Mouse (Mus musculus): ENCODE data around the gene Pip5k1a. TPM values are rescaled to one million over a fixed set of nuclear protein-coding genes. Genes with fewer than 3 reads are reported as not detected.

Gene Pip5k1a
- total and polyA plus RNA-seq, 3 experiments = 11.8 to 16.8 (median 15.8) TPM

DNA sequence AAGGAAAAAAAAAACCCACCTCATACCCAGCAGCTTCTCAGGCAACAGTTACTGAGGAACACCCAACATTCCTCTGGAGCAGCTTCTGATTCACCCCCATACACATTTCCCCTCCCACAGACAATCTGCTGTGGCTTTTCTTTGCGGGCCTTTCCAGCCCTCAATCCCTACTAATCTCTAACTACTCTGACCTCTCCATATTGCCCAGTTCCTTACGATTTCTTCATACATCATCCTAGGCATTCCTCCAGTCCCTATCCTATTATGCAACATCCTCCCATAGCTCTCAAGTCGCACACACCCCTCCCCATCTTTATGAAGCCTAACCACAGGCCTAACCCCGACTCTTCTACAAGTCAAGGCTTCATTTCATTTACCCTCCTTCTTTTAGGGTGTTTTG, 1.6 kb downstream of the Pip5k1a start:
- Histone ChIP-seq H3K4me1 (ENCODE audit: control insufficient read depth, insufficient read depth, low read length) (peaks cover 2% of the 10 kb centered on the region), H3K4me3 (peak overlapping the region; percentile 82), H3K27me3 (ENCODE audit: control insufficient read depth, insufficient read depth, low read length) (no peaks in the 10 kb centered on the region), H3K27ac (peak overlapping the region; percentile 17; the same call in 1 of the 2 replicates), H3K79me2 (replicated peaks; ENCODE audit: control insufficient read depth, insufficient read depth, low read length) (peaks cover 7% of the 10 kb centered on the region), H3K36me3 (ENCODE audit: control insufficient read depth, insufficient read depth, low read length) (peaks cover 12% of the 10 kb centered on the region; the same call in 1 of the 2 replicates), H3K9ac (ENCODE audit: low read depth, low read length) (peak overlapping the region; percentile 28; the same call in 1 of the 2 replicates)
- DNase-seq = no peak
- 4% methylated on average over 4 of the region's 4 CpGs for WGBS
- TF ChIP-seq CTCF (IDR thresholded peaks at IDR 0.05) (no peak), EP300 (IDR thresholded peaks at IDR 0.05; ENCODE audit: insufficient read depth, low read depth, low read length) (no peak), POLR2A (IDR thresholded peaks at IDR 0.05; ENCODE audit: insufficient read depth, low read depth, low read length) (no peak)
- intact Hi-C loops (cut with DNase I) = no loop called here

DNA sequence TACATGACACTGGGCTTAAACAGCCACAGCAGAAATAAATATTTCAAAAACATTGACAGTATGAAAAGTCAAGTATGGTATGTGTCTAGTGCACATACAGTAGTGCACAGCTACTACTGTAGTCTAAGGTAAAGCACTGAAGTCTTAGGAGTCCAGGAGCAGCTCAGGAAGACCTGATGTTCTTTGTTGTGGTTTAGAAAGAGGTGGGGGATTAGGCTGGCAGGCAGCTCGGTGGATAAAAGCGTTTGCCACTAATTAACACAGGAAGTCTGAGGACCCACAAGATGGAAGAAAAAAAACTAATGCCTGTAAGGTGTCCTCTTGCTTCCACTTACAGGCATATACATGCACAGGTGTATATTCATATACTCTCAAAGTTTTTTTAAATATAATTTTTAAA, 5.9 kb downstream of the Pip5k1a start:
- DNase-seq = no peak
- intact Hi-C loops (cut with DNase I) = no loop called here
- TF ChIP-seq CTCF (IDR thresholded peaks at IDR 0.05) = no peak
- no peak for TF ChIP-seq POLR2A (IDR thresholded peaks at IDR 0.05; ENCODE audit: insufficient read depth, low read depth, low read length)
- no peak for TF ChIP-seq EP300 (IDR thresholded peaks at IDR 0.05; ENCODE audit: insufficient read depth, low read depth, low read length)
- Histone ChIP-seq H3K79me2 (replicated peaks; ENCODE audit: control insufficient read depth, insufficient read depth, low read length) (peaks cover 9% of the 10 kb centered on the region), H3K27me3 (ENCODE audit: control insufficient read depth, insufficient read depth, low read length) (no peaks in the 10 kb centered on the region), H3K9ac (ENCODE audit: low read depth, low read length) (no peak overlapping the region), H3K4me1 (ENCODE audit: control insufficient read depth, insufficient read depth, low read length) (peaks cover 1% of the 10 kb centered on the region), H3K27ac (no peak overlapping the region), H3K4me3 (no peak overlapping the region), H3K36me3 (ENCODE audit: control insufficient read depth, insufficient read depth, low read length) (peaks cover 17% of the 10 kb centered on the region)
- WGBS = 13% methylated on average over 2 of the region's 2 CpGs

DNA sequence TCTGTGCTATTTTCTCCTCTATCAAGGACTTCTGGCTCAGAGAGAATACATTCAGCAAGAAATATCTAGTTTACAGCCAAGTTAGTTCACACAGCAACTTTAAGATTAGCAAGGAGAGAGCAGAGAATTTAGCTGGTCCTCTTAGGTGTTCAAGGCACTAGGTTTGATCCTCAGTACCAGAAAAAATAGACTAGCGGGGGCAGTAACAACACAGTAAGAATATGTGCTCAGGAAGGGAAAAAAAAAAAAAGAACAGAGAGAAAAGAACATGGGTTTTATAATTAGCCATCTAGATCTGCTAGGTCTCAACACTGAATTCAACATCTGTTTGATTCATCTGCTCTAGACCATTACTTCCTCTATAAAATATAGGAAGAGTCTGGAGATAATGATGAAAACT, 18.7 kb downstream of the Pip5k1a start:
- no peak for TF ChIP-seq POLR2A (IDR thresholded peaks at IDR 0.05; ENCODE audit: insufficient read depth, low read depth, low read length)
- no peak for TF ChIP-seq EP300 (IDR thresholded peaks at IDR 0.05; ENCODE audit: insufficient read depth, low read depth, low read length)
- no peak for TF ChIP-seq CTCF (IDR thresholded peaks at IDR 0.05)
- H3K4me3 ChIP-seq = no peak overlapping the region
- no peaks in the 10 kb centered on the region for H3K36me3 ChIP-seq (ENCODE audit: control insufficient read depth, insufficient read depth, low read length)
- H3K4me1 ChIP-seq (ENCODE audit: control insufficient read depth, insufficient read depth, low read length) = no peaks in the 10 kb centered on the region
- 52% methylated on average over 1 of the region's 1 CpGs for WGBS
- intact Hi-C loops (cut with DNase I) = no loop called here
- no peaks in the 10 kb centered on the region for H3K79me2 ChIP-seq (replicated peaks; ENCODE audit: control insufficient read depth, insufficient read depth, low read length)
- H3K27me3 ChIP-seq (ENCODE audit: control insufficient read depth, insufficient read depth, low read length) = no peaks in the 10 kb centered on the region
- H3K9ac ChIP-seq (ENCODE audit: low read depth, low read length) = no peak overlapping the region
- no peak for DNase-seq
- no peak overlapping the region for H3K27ac ChIP-seq

DNA sequence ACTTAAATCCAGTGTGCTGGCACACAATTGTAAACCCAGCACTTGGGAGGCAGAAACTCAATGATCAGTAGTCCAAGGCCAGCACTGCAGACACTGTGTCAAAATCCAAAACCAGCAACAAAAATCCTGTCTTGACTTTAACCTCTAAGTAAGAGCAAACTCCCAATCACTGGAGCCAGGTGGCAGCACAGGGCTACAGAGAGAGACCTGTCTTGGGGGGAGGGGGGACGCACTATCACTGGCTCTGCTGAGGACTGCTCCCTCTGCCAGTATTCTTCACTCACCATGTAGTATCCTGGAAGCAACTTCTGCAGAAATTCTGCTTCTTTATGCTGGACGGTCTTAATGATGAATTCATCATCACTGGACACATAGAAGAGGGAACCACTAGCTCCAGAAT, 35.1 kb downstream of the Pip5k1a start:
- no peak for TF ChIP-seq POLR2A (IDR thresholded peaks at IDR 0.05; ENCODE audit: insufficient read depth, low read depth, low read length)
- peak; percentile 13; the same call in 1 of the 2 replicates for TF ChIP-seq CTCF (IDR thresholded peaks at IDR 0.05)
- intact Hi-C loops (cut with DNase I) = no loop called here
- no peak for DNase-seq
- Histone ChIP-seq H3K36me3 (ENCODE audit: control insufficient read depth, insufficient read depth, low read length) (peaks cover 2% of the 10 kb centered on the region), H3K9ac (ENCODE audit: low read depth, low read length) (no peak overlapping the region), H3K4me3 (no peak overlapping the region), H3K79me2 (replicated peaks; ENCODE audit: control insufficient read depth, insufficient read depth, low read length) (no peaks in the 10 kb centered on the region), H3K27ac (no peak overlapping the region), H3K4me1 (ENCODE audit: control insufficient read depth, insufficient read depth, low read length) (no peaks in the 10 kb centered on the region), H3K27me3 (ENCODE audit: control insufficient read depth, insufficient read depth, low read length) (no peaks in the 10 kb centered on the region)
- WGBS = 85% methylated on average over 2 of the region's 2 CpGs

DNA sequence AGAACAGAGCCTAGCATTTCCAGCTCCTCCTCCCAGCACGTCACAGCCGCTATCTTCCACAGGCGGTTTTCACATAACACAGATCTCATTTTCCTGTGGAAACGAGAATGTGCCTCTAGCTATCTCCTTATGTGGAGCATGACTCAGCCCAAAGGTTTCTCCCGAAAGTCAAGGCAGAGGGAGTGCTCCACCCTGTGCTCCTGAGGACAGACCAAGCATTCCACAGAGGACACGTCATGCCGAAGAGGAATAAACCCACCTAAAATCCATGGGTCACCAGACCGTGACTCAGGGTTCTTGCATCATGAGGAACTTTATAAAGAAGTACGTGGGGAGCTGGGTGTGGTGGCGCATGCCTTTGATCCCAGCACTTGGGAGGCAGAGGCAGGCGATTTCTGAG, 40.2 kb downstream of the Pip5k1a start:
- 70% methylated on average over 11 of the region's 11 CpGs for WGBS
- intact Hi-C loops (cut with DNase I) = no loop called here
- no peaks in the 10 kb centered on the region for H3K27me3 ChIP-seq (ENCODE audit: control insufficient read depth, insufficient read depth, low read length)
- TF ChIP-seq CTCF (IDR thresholded peaks at IDR 0.05) (no peak), EP300 (IDR thresholded peaks at IDR 0.05; ENCODE audit: insufficient read depth, low read depth, low read length) (no peak), POLR2A (IDR thresholded peaks at IDR 0.05; ENCODE audit: insufficient read depth, low read depth, low read length) (no peak)
- DNase-seq = peak in 1 of 2 experiments; percentile 44
- H3K4me1 ChIP-seq (ENCODE audit: control insufficient read depth, insufficient read depth, low read length) = no peaks in the 10 kb centered on the region
- H3K79me2 ChIP-seq (replicated peaks; ENCODE audit: control insufficient read depth, insufficient read depth, low read length) = no peaks in the 10 kb centered on the region
- H3K27ac ChIP-seq = no peak overlapping the region
- H3K9ac ChIP-seq (ENCODE audit: low read depth, low read length) = no peak overlapping the region
- no peaks in the 10 kb centered on the region for H3K36me3 ChIP-seq (ENCODE audit: control insufficient read depth, insufficient read depth, low read length)
- H3K4me3 ChIP-seq = no peak overlapping the region

DNA sequence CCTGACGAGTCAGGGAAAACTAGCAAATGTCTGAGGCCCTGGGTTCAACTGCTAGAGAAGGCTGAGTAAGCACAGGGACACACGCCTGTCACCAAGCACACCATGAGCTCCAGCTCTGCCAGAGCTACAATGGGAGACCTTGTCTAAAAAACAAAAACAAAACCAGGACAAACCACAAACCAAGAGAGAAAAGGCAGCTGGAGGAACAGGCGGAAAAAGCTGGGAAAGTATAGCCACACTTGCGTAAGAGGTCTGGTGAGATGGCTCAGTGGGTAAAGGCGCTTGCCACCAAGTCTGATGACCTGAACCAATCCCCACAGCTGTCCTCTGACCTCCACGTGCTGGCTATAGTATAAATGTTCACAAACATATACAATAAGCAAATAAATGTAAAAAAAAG, 40.6 kb downstream of the Pip5k1a start:
- Histone ChIP-seq H3K4me1 (ENCODE audit: control insufficient read depth, insufficient read depth, low read length) (no peaks in the 10 kb centered on the region), H3K4me3 (no peak overlapping the region), H3K79me2 (replicated peaks; ENCODE audit: control insufficient read depth, insufficient read depth, low read length) (no peaks in the 10 kb centered on the region), H3K27me3 (ENCODE audit: control insufficient read depth, insufficient read depth, low read length) (no peaks in the 10 kb centered on the region), H3K36me3 (ENCODE audit: control insufficient read depth, insufficient read depth, low read length) (no peaks in the 10 kb centered on the region), H3K27ac (no peak overlapping the region; the same call in 1 of the 2 replicates), H3K9ac (ENCODE audit: low read depth, low read length) (no peak overlapping the region)
- 78% methylated on average over 6 of the region's 6 CpGs for WGBS
- no peak for DNase-seq
- TF ChIP-seq EP300 (IDR thresholded peaks at IDR 0.05; ENCODE audit: insufficient read depth, low read depth, low read length) = no peak
- no peak for TF ChIP-seq POLR2A (IDR thresholded peaks at IDR 0.05; ENCODE audit: insufficient read depth, low read depth, low read length)
- TF ChIP-seq CTCF (IDR thresholded peaks at IDR 0.05) = no peak
- intact Hi-C loops (cut with DNase I) = no loop called here

Measured in heart, adult 2 months (tissue).